Mouse (Mus musculus) midbrain, embryonic 12.5 days (tissue): ENCODE measurements around the gene Rflna. TPM values are rescaled to one million over a fixed set of nuclear protein-coding genes. Genes with fewer than 3 reads are reported as not detected.

Experiments
- ATAC-seq: fragments of 200-750 bp; cut with Nextera tagmentation; 2 replicates; pipeline ENCODE4 v1.8.0; 2017; ENCODE audit warnings: low read depth, moderate TSS enrichment, moderate library complexity; ENCODE audit not compliant: low FRiP score
- H3K27ac ChIP-seq: fragments of 300-500 bp; sonication (generic); replicated peaks from 2 replicates; pipeline ENCODE4 v1.5.1; 2016; ENCODE audit warnings: mild to moderate bottlenecking
- H3K27me3 ChIP-seq: fragments of 300-500 bp; sonication (generic); 2 replicates; pipeline ENCODE4 v1.6.1; 2016; ENCODE audit warnings: mild to moderate bottlenecking
- H3K36me3 ChIP-seq: fragments of 300-500 bp; sonication (generic); 2 replicates; pipeline ENCODE4 v1.6.1; 2016
- H3K4me1 ChIP-seq: fragments of 300-500 bp; sonication (generic); 2 replicates; pipeline ENCODE4 v1.6.1; 2016
- H3K4me2 ChIP-seq: fragments of 300-500 bp; sonication (generic); replicated peaks from 2 replicates; pipeline ENCODE4 v1.6.1; 2016; ENCODE audit warnings: mild to moderate bottlenecking, moderate library complexity
- H3K4me3 ChIP-seq: fragments of 300-500 bp; sonication (generic); 2 replicates; pipeline ENCODE4 v1.5.1; 2016; ENCODE audit warnings: mild to moderate bottlenecking
- H3K9ac ChIP-seq: fragments of 300-500 bp; sonication (generic); replicated peaks from 2 replicates; pipeline ENCODE4 v1.6.1; 2016; ENCODE audit warnings: mild to moderate bottlenecking, moderate library complexity
- H3K9me3 ChIP-seq: fragments of 300-500 bp; sonication (generic); 2 replicates; pipeline ENCODE4 v1.6.1; 2016; ENCODE audit warnings: mild to moderate bottlenecking
- WGBS: fragments of 180-500 bp; shearing (Covaris S2); methylation state at CpG from one replicate; pipeline ENCODE4 v1.1.7; 2016; 5-methylcytosine and 5-hydroxymethylcytosine counted together
- polyA plus RNA-seq: library from polyadenylated mRNA; unstranded; fragments of >200 nt; fragmentation: Nextera tagmentation; extraction: Ambion mirVana; gene quantifications from 2 replicates; pipeline ENCODE4 v1.2.1, GENCODE M21; 2016

Rflna gene
- polyA plus RNA-seq, 1 experiment from 2014 or later = 12.1 TPM

DNA sequence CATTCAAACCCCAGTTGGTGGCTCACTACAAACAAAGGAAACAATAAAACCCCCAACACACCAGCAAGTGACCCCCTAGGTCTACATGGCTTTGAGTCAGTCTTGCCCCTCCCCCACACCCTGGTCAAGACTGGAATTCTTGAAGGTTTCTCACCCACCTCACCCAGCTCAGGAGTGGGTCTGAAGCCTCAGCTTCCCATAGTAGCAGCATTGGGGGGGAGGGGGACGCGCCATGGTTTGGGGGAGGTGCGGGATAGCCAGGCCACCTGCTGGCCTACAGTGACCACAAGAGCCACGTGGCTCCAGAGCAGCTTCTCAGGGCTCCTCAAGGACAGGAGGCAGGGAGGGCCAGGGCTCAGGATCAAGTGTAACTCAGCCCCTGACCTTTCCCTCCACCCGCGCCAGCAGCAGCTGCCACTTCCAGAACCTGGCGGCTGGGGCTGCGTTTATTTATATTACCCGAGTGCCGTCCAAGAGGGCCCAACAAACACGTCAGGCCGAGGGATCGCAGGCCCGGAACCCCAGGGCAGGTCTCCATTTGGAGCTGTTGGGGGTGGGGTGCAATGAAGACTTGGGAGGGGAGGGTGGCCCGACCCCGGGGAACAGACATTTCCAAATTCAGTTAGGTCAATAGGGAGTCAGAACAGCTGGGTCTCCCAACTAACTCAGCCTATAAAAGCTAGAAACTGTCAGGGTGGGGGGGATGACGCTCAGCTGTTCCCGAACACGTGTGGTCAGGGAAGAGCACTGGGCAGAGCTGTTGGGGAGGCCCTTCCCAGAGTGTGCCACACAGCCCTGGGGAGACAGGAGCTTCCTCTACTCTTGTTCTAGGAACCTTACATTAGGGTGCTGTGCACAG is 53.9 kb downstream of the Rflna start:
- H3K4me3 ChIP-seq = no peak overlapping the region
- 7% methylated on average over 19 of the region's 19 CpGs for WGBS
- peaks cover 22% of the 10 kb centered on the region for H3K36me3 ChIP-seq
- peaks cover 18% of the 10 kb centered on the region for H3K27me3 ChIP-seq
- no peaks in the 10 kb centered on the region for H3K9me3 ChIP-seq
- peak overlapping the region; percentile 20; the same call in 1 of the 2 replicates for H3K9ac ChIP-seq
- H3K27ac ChIP-seq = peak overlapping the region; percentile 50
- peak overlapping the region; percentile 57 for H3K4me2 ChIP-seq
- ATAC-seq = peak; percentile 49; the same call in 1 of the 2 replicates
- peaks cover 52% of the 10 kb centered on the region for H3K4me1 ChIP-seq

DNA sequence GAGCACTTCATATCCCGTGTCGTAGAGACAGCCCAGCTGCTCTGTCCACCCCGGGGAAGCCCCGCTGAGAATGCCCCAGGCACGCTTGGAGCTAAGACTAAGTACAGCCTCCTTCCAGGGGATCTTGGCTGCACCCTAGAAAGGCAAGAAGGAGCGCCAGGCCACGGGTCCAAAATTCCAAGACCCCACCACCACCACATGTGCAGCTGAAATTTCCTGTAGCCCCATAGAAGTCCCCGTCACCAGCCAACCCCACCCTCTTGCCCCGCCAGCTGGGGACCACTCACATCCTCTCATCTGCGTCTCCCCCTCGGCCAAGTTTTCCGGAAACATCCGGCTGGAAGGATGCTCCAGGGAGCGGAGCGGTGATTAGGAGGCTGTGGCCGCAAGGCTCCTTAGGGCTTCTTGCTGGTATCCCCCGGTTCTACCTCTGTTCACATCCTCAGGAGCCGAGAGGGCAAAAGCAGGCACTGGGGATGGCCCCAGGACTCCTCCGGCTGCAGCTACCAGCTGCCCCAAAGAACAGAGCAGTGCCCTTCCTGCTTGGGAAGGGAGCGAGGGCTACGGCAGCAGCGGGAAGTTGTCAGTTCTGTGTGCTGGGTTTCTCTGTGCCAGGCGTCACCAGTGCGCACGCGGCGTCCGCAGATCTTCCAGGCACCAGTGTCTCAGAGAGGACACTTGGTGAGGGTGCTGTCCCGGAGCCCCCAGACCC is 54.7 kb downstream of the Rflna start:
- no peak for ATAC-seq
- H3K9me3 ChIP-seq = no peaks in the 10 kb centered on the region
- H3K4me1 ChIP-seq = peaks cover 50% of the 10 kb centered on the region
- H3K36me3 ChIP-seq = peaks cover 22% of the 10 kb centered on the region
- H3K4me3 ChIP-seq = peak overlapping the region; percentile 32
- peak overlapping the region; percentile 50; the same call in 1 of the 2 replicates for H3K9ac ChIP-seq
- WGBS = 6% methylated on average over 29 of the region's 29 CpGs
- peak overlapping the region; percentile 50 for H3K27ac ChIP-seq
- H3K4me2 ChIP-seq = peak overlapping the region; percentile 57
- H3K27me3 ChIP-seq = peaks cover 18% of the 10 kb centered on the region

DNA sequence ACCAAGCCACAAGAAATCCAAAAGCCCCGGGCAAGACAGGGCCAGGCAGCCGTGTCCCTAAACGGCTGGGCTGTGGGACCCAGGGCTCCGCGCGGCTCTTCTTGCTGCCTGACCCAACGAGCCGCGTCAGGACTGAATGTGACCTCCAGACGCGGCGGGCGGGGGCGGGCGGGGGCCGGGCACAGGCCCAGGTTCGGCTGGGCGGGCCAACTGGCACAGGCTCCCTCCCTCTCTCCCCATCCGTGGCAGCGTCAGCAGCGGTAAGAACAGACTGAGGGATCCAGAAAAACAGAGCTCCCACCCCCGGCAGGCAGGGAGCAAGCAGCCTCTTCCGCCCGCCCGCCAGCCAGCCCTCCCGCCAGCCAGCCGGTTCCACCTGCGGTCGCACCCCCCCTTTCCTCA is 55.2 kb downstream of the Rflna start:
- H3K9ac ChIP-seq = peak overlapping the region; percentile 50
- WGBS = 4% methylated on average over 27 of the region's 29 CpGs
- H3K4me2 ChIP-seq = peak overlapping the region; percentile 57
- H3K4me1 ChIP-seq = peaks cover 56% of the 10 kb centered on the region
- peaks cover 22% of the 10 kb centered on the region for H3K36me3 ChIP-seq
- peak overlapping the region; percentile 32 for H3K4me3 ChIP-seq
- ATAC-seq = 0 out of 2 replicates have a peak, but pooled peaks have one; percentile 13
- H3K27me3 ChIP-seq = peaks cover 18% of the 10 kb centered on the region
- H3K27ac ChIP-seq = peak overlapping the region; percentile 50
- H3K9me3 ChIP-seq = no peaks in the 10 kb centered on the region

Other genes with a start within 250 kb of the Rflna start
- 20.8 and 21.3 TPM in 2 replicates for gene Ccdc92, start 140.8 kb upstream of the Rflna start, polyA plus RNA-seq
- gene Zfp664, start 140.5 kb upstream of the Rflna start, polyA plus RNA-seq = 171 and 173 TPM in 2 replicates
- gene Ncor2, start 176.0 kb downstream of the Rflna start, polyA plus RNA-seq = 24.5 and 25.1 TPM in 2 replicates